Mouse (Mus musculus): ENCODE measurements around the gene Smg1.

DNA sequence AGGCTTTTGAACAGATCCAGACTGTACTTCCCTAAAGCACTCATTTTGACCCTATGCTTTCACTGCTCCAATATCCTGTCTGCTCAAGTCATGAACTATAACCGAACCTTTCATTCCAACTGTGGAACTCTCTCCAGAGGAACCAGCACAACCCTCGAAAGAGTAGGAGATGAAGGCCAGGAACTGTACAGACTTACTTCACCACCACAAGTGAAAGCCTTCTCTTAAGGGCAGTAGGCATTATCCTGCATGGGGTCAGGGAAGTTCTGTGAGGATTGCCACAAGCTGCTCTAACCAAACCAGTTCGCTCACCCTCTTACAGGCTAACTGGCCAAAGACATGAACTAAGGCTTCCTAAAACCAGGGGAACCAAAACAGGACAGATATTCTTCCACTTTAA lies 132.3 kb downstream of the Smg1 start:
- no peak for TF ChIP-seq CTCF (IDR thresholded peaks at IDR 0.05; ENCODE audit: control insufficient read depth, insufficient read depth, insufficient replicate concordance, low read depth, low read length)
- TF ChIP-seq POLR2A (IDR thresholded peaks at IDR 0.05; ENCODE audit: control insufficient read depth, low read depth, low read length) = no peak

Measured in testis, adult 2 months (tissue).